Mouse (Mus musculus) splenic B cell, adult 2 months (primary cell): ENCODE measurements at regions not wholly inside any gene's neighbourhood (a gene's known extent, or its start where the extent isn't known, plus 50 kb on each side); places are given as distances from the start of the nearest gene placed in this dataset.
A peak's percentile ranks its signal among the peaks of the same experiment; 100 is the strongest.

Experiments
- DNase-seq: peaks from one replicate; pipeline ENCODE4 v3.0.0-alpha.2; 2011; ENCODE audit warnings: low read depth, low spot score
- H3K27me3 ChIP-seq: 2 replicates; pipeline ENCODE4 v1.6.1; 2012; ENCODE audit warnings: mild to moderate bottlenecking, low read length, moderate library complexity, mixed read lengths; ENCODE audit not compliant: control insufficient read depth, poor library complexity, insufficient read depth, severe bottlenecking
- H3K36me3 ChIP-seq: 2 replicates; pipeline ENCODE4 v1.6.1; 2012; ENCODE audit warnings: mild to moderate bottlenecking, low read length, moderate library complexity, mixed read lengths; ENCODE audit not compliant: control insufficient read depth, poor library complexity, insufficient read depth, severe bottlenecking

GRCm38 (mm10) chr13:46153282-46154260 lies 120.0 kb upstream of the Stmnd1 start:
- H3K36me3 ChIP-seq = no peaks in the 10 kb centered on the region
- H3K27me3 ChIP-seq = no peaks in the 10 kb centered on the region
- DNase-seq = no peak

DNA sequence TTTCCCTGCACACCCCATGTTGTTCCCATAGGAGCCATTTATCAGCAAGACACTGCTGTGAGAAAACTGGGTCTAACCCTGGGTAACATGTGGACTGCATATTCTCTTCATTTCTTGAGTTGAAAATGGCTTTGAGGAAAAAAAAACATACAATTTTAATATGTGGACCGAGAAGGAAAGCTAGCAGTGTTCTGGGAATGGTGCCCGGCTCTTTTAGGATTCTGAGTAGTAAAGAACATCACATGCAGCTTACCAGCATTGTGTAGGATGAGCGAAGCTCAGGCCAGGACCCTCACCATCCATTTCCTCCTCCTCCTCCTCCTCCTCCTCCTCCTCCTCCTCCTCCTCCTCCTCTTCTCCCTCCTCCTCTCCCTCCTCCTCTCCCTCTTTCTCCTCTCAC lies 133.5 kb upstream of the Stmnd1 start:
- no peak for DNase-seq
- Histone ChIP-seq H3K36me3 (no peaks in the 10 kb centered on the region), H3K27me3 (no peaks in the 10 kb centered on the region)

GRCm38 (mm10) chr13:46139251-46139650 lies 134.3 kb upstream of the Stmnd1 start:
- no peaks in the 10 kb centered on the region for H3K36me3 ChIP-seq
- H3K27me3 ChIP-seq = no peaks in the 10 kb centered on the region
- DNase-seq = no peak

GRCm38 (mm10) chr13:46135411-46135810 lies 138.1 kb upstream of the Stmnd1 start:
- no peaks in the 10 kb centered on the region for H3K27me3 ChIP-seq
- H3K36me3 ChIP-seq = no peaks in the 10 kb centered on the region
- no peak for DNase-seq

- Histone ChIP-seq H3K27me3 (no peaks in the 10 kb centered on the region), H3K36me3 (no peaks in the 10 kb centered on the region)
- no peak for DNase-seq
Measured at GRCm38 (mm10) chr13:46129236-46129855, 144.2 kb upstream of the Stmnd1 start.

DNA sequence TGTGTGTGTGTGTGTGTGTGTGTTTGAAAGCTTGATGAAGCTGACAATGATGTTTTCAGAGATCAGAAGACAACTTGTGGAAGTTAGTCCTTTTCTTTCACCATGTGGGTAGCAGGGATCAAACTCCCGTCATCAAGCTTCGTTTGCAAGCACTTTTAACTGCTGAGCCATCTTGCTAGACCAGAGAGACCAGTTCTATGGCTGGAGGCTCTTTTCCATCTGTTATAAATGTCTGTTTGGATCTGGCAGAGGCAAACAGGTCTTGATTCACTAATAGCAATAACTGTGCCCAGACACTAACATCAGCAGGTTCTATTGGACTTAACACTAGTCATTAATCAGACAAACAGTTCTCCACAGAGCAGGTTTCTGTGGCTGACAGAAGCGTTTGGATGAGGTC lies 150.1 kb upstream of the Stmnd1 start:
- Histone ChIP-seq H3K36me3 (no peaks in the 10 kb centered on the region), H3K27me3 (no peaks in the 10 kb centered on the region)
- DNase-seq = no peak

DNA sequence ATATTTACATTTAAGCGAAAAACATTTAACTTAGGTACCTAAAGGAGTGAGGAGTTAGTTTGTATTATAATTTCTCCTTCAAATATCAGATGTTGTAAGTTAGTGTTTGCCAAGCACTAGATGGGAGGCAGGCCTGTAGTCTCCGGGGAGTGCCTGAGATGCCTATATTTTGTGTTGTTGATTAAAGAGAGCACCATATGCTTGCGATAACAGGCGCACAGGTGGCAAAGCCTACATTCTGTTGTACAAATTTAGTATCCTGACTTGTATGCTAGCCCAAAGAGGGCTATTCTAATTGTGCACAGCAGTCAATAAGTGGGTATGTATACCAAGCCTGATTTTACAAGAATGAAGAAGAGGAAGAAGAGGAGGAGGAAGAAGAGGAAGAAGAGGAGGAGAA lies 151.8 kb upstream of the Atxn1 start:
- Histone ChIP-seq H3K27me3 (no peaks in the 10 kb centered on the region), H3K36me3 (no peaks in the 10 kb centered on the region)
- DNase-seq = no peak

DNA sequence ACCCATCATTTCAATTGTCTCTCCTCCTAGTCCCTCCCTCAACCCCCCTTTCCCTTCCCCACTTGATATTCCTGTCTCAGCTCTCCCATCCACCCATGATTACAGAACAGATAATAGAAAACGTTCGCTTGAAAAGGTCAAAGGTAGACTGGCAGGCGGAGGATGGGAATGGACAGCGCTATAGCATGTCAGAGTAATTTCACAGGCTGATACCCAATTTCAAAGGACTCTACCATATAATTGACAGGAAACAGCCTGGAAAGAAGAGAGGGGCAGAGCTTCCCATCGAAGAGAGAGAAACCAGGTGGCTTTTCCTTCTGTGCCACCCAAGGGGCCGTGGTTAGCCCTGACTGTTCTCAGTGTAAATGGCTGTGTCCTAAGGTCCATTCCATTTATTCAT lies 140.2 kb upstream of the Atxn1 start:
- Histone ChIP-seq H3K36me3 (no peaks in the 10 kb centered on the region), H3K27me3 (no peaks in the 10 kb centered on the region)
- no peak for DNase-seq

GRCm38 (mm10) chr13:46098621-46099020 lies 133.8 kb upstream of the Atxn1 start:
- H3K27me3 ChIP-seq = no peaks in the 10 kb centered on the region
- peak; percentile 53 for DNase-seq
- no peaks in the 10 kb centered on the region for H3K36me3 ChIP-seq

DNA sequence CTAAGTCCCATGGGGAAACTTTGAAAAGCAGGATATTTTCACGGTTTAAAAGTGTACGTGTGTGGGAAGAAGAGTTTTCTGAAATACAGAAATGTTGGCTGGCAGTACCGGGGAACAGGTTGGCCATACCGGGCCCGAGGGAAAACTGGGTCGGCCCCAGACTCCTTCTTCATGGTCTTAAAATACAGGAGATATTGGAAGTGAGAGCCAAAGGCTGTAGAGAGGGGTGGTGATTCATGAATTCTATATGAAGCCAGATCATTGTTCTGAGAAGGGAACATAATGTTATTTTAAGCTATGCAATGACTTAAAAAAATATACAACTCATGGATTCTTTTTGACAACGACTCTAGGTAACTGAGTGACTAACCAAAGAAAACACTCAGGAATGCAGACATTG lies 133.3 kb upstream of the Atxn1 start:
- H3K36me3 ChIP-seq = no peaks in the 10 kb centered on the region
- H3K27me3 ChIP-seq = no peaks in the 10 kb centered on the region
- no peak for DNase-seq

DNA sequence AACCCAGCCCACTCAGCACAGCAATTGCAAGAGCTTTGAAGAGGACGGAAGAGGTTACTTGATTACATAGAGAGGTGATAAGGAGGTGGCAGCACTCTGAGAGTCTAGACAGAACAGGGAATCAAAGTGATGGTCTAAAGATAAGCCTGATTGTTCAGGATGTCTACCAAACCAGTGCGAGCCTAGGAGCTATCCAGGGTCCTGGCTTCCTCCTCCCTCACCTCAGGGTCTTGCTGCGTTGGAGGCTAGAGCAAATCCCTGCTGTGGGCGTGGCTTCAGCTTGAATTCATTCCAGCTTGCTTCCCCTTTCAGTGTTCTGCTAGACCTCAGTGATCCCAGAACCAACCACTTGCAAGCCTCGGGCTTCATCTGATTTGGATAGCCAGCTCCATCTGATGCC lies 132.2 kb upstream of the Atxn1 start:
- Histone ChIP-seq H3K27me3 (no peaks in the 10 kb centered on the region), H3K36me3 (no peaks in the 10 kb centered on the region)
- peak; percentile 65 for DNase-seq

- Histone ChIP-seq H3K36me3 (no peaks in the 10 kb centered on the region), H3K27me3 (no peaks in the 10 kb centered on the region)
- DNase-seq = peak; percentile 19
Measured at GRCm38 (mm10) chr13:46096416-46096815, 131.6 kb upstream of the Atxn1 start.

GRCm38 (mm10) chr13:46092787-46093186 lies 128.0 kb upstream of the Atxn1 start:
- Histone ChIP-seq H3K27me3 (no peaks in the 10 kb centered on the region; the same call in 1 of the 2 replicates), H3K36me3 (no peaks in the 10 kb centered on the region)
- DNase-seq = no peak

DNA sequence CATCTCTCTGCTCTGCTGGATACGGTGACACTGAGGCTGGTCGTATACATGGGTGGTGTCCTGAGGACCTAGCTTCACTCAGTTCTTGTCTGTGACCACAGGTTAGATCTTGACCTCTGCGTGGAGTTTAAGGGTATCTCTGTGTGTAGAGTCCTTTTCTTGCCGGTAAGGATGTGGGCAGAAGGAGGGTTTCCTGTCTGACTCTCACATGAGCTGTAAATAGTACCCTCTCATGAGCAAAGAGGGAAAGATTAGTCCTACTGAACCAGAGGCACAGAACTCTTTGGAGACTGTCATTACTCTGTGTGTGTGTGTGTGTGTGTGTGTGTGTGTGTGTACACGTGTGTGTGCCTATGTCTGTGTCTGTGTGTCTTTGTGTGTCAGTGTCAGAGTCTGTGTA lies 126.3 kb upstream of the Atxn1 start:
- H3K27me3 ChIP-seq = no peaks in the 10 kb centered on the region; the same call in 1 of the 2 replicates
- peak; percentile 10 for DNase-seq
- H3K36me3 ChIP-seq = no peaks in the 10 kb centered on the region

DNA sequence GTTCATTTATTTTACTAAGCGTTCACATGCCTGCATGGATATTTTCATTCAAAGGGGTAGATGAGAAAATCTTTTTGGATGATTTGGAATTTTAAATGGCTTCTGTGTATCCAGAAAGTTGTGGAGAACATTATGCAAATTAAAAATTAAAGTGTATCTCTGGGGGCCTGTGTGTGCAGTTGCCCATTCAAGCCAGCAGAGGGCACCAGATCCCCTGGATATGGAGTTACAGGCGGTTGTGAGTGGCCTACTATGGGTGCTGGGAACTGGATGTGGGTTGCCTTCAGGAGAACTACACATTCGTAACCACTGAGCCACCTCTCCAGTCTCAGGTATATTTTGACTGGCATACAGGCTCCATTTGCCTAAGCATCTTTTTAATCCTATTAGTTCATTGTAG lies 123.4 kb upstream of the Atxn1 start:
- Histone ChIP-seq H3K27me3 (no peaks in the 10 kb centered on the region; the same call in 1 of the 2 replicates), H3K36me3 (no peaks in the 10 kb centered on the region)
- no peak for DNase-seq
